Mouse (Mus musculus) forebrain, postnatal 0 days (tissue): ENCODE measurements at regions not wholly inside any gene's neighbourhood (a gene's known extent, or its start where the extent isn't known, plus 50 kb on each side); places are given as distances from the start of the nearest gene placed in this dataset.

Experiments used
- ATAC-seq: fragments of 200-750 bp; cut with Nextera tagmentation; 2 replicates; pipeline ENCODE4 v1.8.0; 2017; ENCODE audit warnings: mild to moderate bottlenecking, moderate library complexity
- DNase-seq: peaks from one replicate; pipeline ENCODE4 v3.0.0-alpha.2; 2015
- H3K27ac ChIP-seq: fragments of 300-500 bp; sonication (generic); 2 replicates; pipeline ENCODE4 v1.5.1; 2014; ENCODE audit warnings: low read depth, mild to moderate bottlenecking, antibody characterized with exemption, low read length, moderate library complexity, mixed read lengths
- H3K27me3 ChIP-seq: fragments of 300-500 bp; sonication (generic); 2 replicates; pipeline ENCODE4 v1.6.1; 2014; ENCODE audit warnings: mild to moderate bottlenecking, low read length, mixed read lengths; ENCODE audit not compliant: insufficient read depth
- H3K36me3 ChIP-seq: fragments of 300-500 bp; sonication (generic); 2 replicates; pipeline ENCODE4 v1.6.1; 2014; ENCODE audit warnings: mild to moderate bottlenecking, moderate library complexity; ENCODE audit not compliant: insufficient read depth
- H3K4me1 ChIP-seq: fragments of 300-500 bp; sonication (generic); 2 replicates; pipeline ENCODE4 v1.6.1; 2014; ENCODE audit warnings: antibody characterized with exemption; ENCODE audit not compliant: insufficient read depth
- H3K4me2 ChIP-seq: fragments of 300-500 bp; sonication (generic); 2 replicates; pipeline ENCODE4 v1.6.1; 2014; ENCODE audit warnings: low read depth, mild to moderate bottlenecking, moderate library complexity
- H3K4me3 ChIP-seq: fragments of 300-500 bp; sonication (generic); 2 replicates; pipeline ENCODE4 v1.5.1; 2014; ENCODE audit warnings: low read depth, low read length, mixed read lengths
- H3K9ac ChIP-seq: fragments of 300-500 bp; sonication (generic); 2 replicates; pipeline ENCODE4 v1.6.1; 2014; ENCODE audit warnings: mild to moderate bottlenecking
- H3K9me3 ChIP-seq: fragments of 300-500 bp; sonication (generic); 2 replicates; pipeline ENCODE4 v1.6.1; 2016; ENCODE audit warnings: low read length
- CTCF ChIP-seq: sonication (generic); IDR thresholded peaks from 2 replicates; pipeline ENCODE4 v1.5.1; 2016; ENCODE audit warnings: antibody characterized with exemption, control low read depth, low read depth
- WGBS: fragments of 180-500 bp; shearing (Covaris S2); extraction: QIAGEN DNeasy Blood & Tissue Kit; methylation state at CpG from one replicate; pipeline ENCODE4 v1.1.7; 2014; 5-methylcytosine and 5-hydroxymethylcytosine counted together

GRCm38 (mm10) chr3:131965456-131966160 lies 119.5 kb upstream of the Dkk2 start:
- no peak for TF ChIP-seq CTCF

GRCm38 (mm10) chr3:131967288-131967687 lies 117.8 kb upstream of the Dkk2 start:
- DNase-seq (no peak), ATAC-seq (no peak)
- Histone ChIP-seq H3K4me2 (no peak overlapping the region), H3K36me3 (no peaks in the 10 kb centered on the region), H3K27me3 (no peaks in the 10 kb centered on the region), H3K27ac (no peak overlapping the region), H3K9me3 (no peaks in the 10 kb centered on the region), H3K9ac (no peak overlapping the region), H3K4me1 (no peaks in the 10 kb centered on the region), H3K4me3 (no peak overlapping the region)
- 83% methylated on average over 11 of the region's 11 CpGs for WGBS
- TF ChIP-seq CTCF: no peak

More at GRCm38 (mm10) chr3:131965456-131966160, 119.5 kb upstream of the Dkk2 start:
- no peak overlapping the region for H3K27ac ChIP-seq
- 97% methylated on average over 9 of the region's 9 CpGs for WGBS
- H3K9me3 ChIP-seq: no peaks in the 10 kb centered on the region
- H3K4me2 ChIP-seq: no peak overlapping the region
- DNase-seq (no peak), ATAC-seq (no peak)
- no peak overlapping the region for H3K4me3 ChIP-seq
- H3K4me1 ChIP-seq: no peaks in the 10 kb centered on the region
- H3K27me3 ChIP-seq: no peaks in the 10 kb centered on the region
- no peak overlapping the region for H3K9ac ChIP-seq
- no peaks in the 10 kb centered on the region for H3K36me3 ChIP-seq

- Histone ChIP-seq H3K4me2 (no peak overlapping the region), H3K9ac (no peak overlapping the region), H3K27me3 (no peaks in the 10 kb centered on the region), H3K36me3 (no peaks in the 10 kb centered on the region), H3K4me1 (no peaks in the 10 kb centered on the region), H3K4me3 (no peak overlapping the region), H3K27ac (no peak overlapping the region), H3K9me3 (0 out of 2 replicates have a peak, but pooled peaks cover 2% of the 10 kb centered on the region)
- TF ChIP-seq CTCF: no peak
- no peak for ATAC-seq
- 75% methylated on average over 1 of the region's 1 CpGs for WGBS
- no peak for DNase-seq
These were observed 114.3 kb upstream of the Dkk2 start for GRCm38 (mm10) chr3:131970827-131971226.

GRCm38 (mm10) chr3:131975940-131976628 lies 109.0 kb upstream of the Dkk2 start:
- 40% methylated on average over 7 of the region's 7 CpGs for WGBS
- Histone ChIP-seq H3K4me2 (no peak overlapping the region), H3K36me3 (no peaks in the 10 kb centered on the region), H3K27ac (no peak overlapping the region), H3K9ac (no peak overlapping the region), H3K9me3 (0 out of 2 replicates have a peak, but pooled peaks cover 2% of the 10 kb centered on the region), H3K4me3 (no peak overlapping the region), H3K27me3 (no peaks in the 10 kb centered on the region), H3K4me1 (no peaks in the 10 kb centered on the region)
- ATAC-seq: peak; percentile 87
- peak; percentile 83 for TF ChIP-seq CTCF
- peak; percentile 64 for DNase-seq

GRCm38 (mm10) chr3:131983292-131983691 lies 101.8 kb upstream of the Dkk2 start:
- no peak overlapping the region for H3K4me3 ChIP-seq
- TF ChIP-seq CTCF: no peak
- DNase-seq: no peak
- H3K4me2 ChIP-seq: no peak overlapping the region
- no peaks in the 10 kb centered on the region for H3K9me3 ChIP-seq
- no peaks in the 10 kb centered on the region for H3K4me1 ChIP-seq
- WGBS: 91% methylated on average over 2 of the region's 2 CpGs
- H3K9ac ChIP-seq: no peak overlapping the region
- H3K27ac ChIP-seq: no peak overlapping the region
- no peaks in the 10 kb centered on the region for H3K27me3 ChIP-seq
- ATAC-seq: no peak
- H3K36me3 ChIP-seq: no peaks in the 10 kb centered on the region

- 46% methylated on average over 6 of the region's 6 CpGs for WGBS
- ATAC-seq: no peak
These were observed 86.1 kb upstream of the Dkk2 start for GRCm38 (mm10) chr3:131998838-131999613.

More at GRCm38 (mm10) chr3:131998838-131999613, 86.1 kb upstream of the Dkk2 start:
- Histone ChIP-seq H3K9ac (no peak overlapping the region), H3K27ac (no peak overlapping the region), H3K9me3 (no peaks in the 10 kb centered on the region), H3K4me1 (no peaks in the 10 kb centered on the region), H3K4me2 (no peak overlapping the region), H3K27me3 (no peaks in the 10 kb centered on the region), H3K36me3 (no peaks in the 10 kb centered on the region), H3K4me3 (no peak overlapping the region)
- no peak for TF ChIP-seq CTCF
- no peak for DNase-seq
